ENCODE assay signal across 8 mouse cellular contexts in genomic region chr13:30548835-30549234, GRCm38 (mm10). TPM values are rescaled to one million over a fixed set of nuclear protein-coding genes. Genes with fewer than 3 reads are reported as not detected.
DNase-seq lines count a peak whose midpoint lies in the region; ATAC-seq and TF ChIP-seq lines count a peak whose summit lies in the region.

No protein-coding gene starts in this region.

- TF ChIP-seq POLR2A in liver, adult 2 months (IDR thresholded peaks at IDR 0.05; ENCODE audit: extremely low read depth, insufficient read depth, low read length): no peak
- no peak for TF ChIP-seq POLR2A in olfactory bulb, adult 2 months (IDR thresholded peaks at IDR 0.05; ENCODE audit: insufficient read depth, low read depth, low read length)

- no peak overlapping the region for H3K4me2 ChIP-seq in midbrain, embryonic 14.5 days (ENCODE audit: low read length)
- H3K4me2 ChIP-seq in midbrain, embryonic 16.5 days (ENCODE audit: low read length): no peak overlapping the region

- peaks cover 10% of the 10 kb centered on the region; the same call in 1 of the 2 replicates for H3K79me2 ChIP-seq in liver, adult 2 months (ENCODE audit: control insufficient read depth, insufficient read depth, low read length)

- peak; percentile 78 for TF ChIP-seq CTCF in liver, adult 2 months (IDR thresholded peaks at IDR 0.05; ENCODE audit: low read depth, low read length)
- TF ChIP-seq CTCF in olfactory bulb, adult 2 months (IDR thresholded peaks at IDR 0.05; ENCODE audit: insufficient read depth, low read depth, low read length): peak; percentile 47

- no peaks in the 10 kb centered on the region for H3K36me3 ChIP-seq in midbrain, embryonic 14.5 days (ENCODE audit: control insufficient read depth, insufficient read depth, low read length)
- no peaks in the 10 kb centered on the region for H3K36me3 ChIP-seq in midbrain, embryonic 16.5 days (ENCODE audit: control insufficient read depth, insufficient read depth, low read length)
- H3K36me3 ChIP-seq in liver, adult 2 months (ENCODE audit: control insufficient read depth, insufficient read depth, low read length): no peaks in the 10 kb centered on the region

- no peak overlapping the region for H3K27ac ChIP-seq in midbrain, embryonic 14.5 days (replicated peaks; ENCODE audit: low read depth, low read length)
- H3K27ac ChIP-seq in midbrain, embryonic 16.5 days (ENCODE audit: low read length): no peak overlapping the region
- no peak overlapping the region for H3K27ac ChIP-seq in liver, adult 2 months (replicated peaks; ENCODE audit: insufficient read depth, low read depth, low read length)
- no peak overlapping the region for H3K27ac ChIP-seq in olfactory bulb, adult 2 months (ENCODE audit: insufficient read depth, low read depth, low read length)

- peaks cover 10% of the 10 kb centered on the region for H3K4me1 ChIP-seq in midbrain, embryonic 14.5 days (ENCODE audit: control insufficient read depth, insufficient read depth, low read length)
- H3K4me1 ChIP-seq in midbrain, embryonic 16.5 days (ENCODE audit: control insufficient read depth, insufficient read depth, low read length): peaks cover 12% of the 10 kb centered on the region
- H3K4me1 ChIP-seq in liver, adult 2 months (ENCODE audit: control insufficient read depth, insufficient read depth, low read length): peaks cover 2% of the 10 kb centered on the region; the same call in 1 of the 2 replicates
- no peaks in the 10 kb centered on the region for H3K4me1 ChIP-seq in olfactory bulb, adult 2 months (ENCODE audit: control insufficient read depth, insufficient read depth, low read length)

- no peaks in the 10 kb centered on the region for H3K27me3 ChIP-seq in midbrain, embryonic 14.5 days (ENCODE audit: control insufficient read depth, insufficient read depth, low read length)
- H3K27me3 ChIP-seq in midbrain, embryonic 16.5 days (ENCODE audit: control insufficient read depth, insufficient read depth, low read depth, low read length): no peaks in the 10 kb centered on the region
- H3K27me3 ChIP-seq in liver, adult 2 months (ENCODE audit: control insufficient read depth, insufficient read depth, low read length): no peaks in the 10 kb centered on the region

- no peak overlapping the region for H3K9ac ChIP-seq in midbrain, embryonic 14.5 days (replicated peaks; ENCODE audit: low read length)
- no peak overlapping the region for H3K9ac ChIP-seq in midbrain, embryonic 16.5 days (ENCODE audit: low read depth, low read length)
- H3K9ac ChIP-seq in liver, adult 2 months (ENCODE audit: low read depth, low read length): no peak overlapping the region

- WGBS in midbrain, embryonic 14.5 days: 14% methylated on average over 2 of the region's 2 CpGs
- 19% methylated on average over 2 of the region's 2 CpGs for WGBS in midbrain, embryonic 16.5 days
- 4% methylated on average over 2 of the region's 2 CpGs for WGBS in liver, adult 2 months
- 27% methylated on average over 2 of the region's 2 CpGs for WGBS in olfactory bulb, adult 2 months

- no peak for ATAC-seq in midbrain, embryonic 14.5 days (ENCODE audit: low FRiP score, low TSS enrichment)
- no peak for ATAC-seq in midbrain, embryonic 16.5 days

- DNase-seq in midbrain, embryonic 14.5 days: peak; percentile 83
- DNase-seq in c-Kit-positive CD71-positive TER-119-positive erythroid progenitor cells, embryonic 14.5 days (ENCODE audit: low spot score): peak; percentile 84
- peak; percentile 35 to 74 for DNase-seq in frontal cortex, postnatal 14 days (ENCODE audit: low spot score in 2 of 2)
- peak; percentile 73 to 90 for DNase-seq in kidney, adult 8-10 months
- DNase-seq in liver, adult 2 months (ENCODE audit: extremely low read depth, low read depth, low spot score): peak; percentile 77
- peak; percentile 29 to 51 for DNase-seq in thymus, adult 18-20 months

- H3K4me3 ChIP-seq in midbrain, embryonic 14.5 days (replicated peaks; ENCODE audit: low read depth, low read length): no peak overlapping the region
- H3K4me3 ChIP-seq in midbrain, embryonic 16.5 days (ENCODE audit: low read depth, low read length): no peak overlapping the region
- H3K4me3 ChIP-seq in liver, adult 2 months (ENCODE audit: insufficient read depth, low read depth, low read length): no peak overlapping the region
- H3K4me3 ChIP-seq in olfactory bulb, adult 2 months (ENCODE audit: insufficient read depth, low read depth, low read length): no peak overlapping the region

- no peaks in the 10 kb centered on the region for H3K9me3 ChIP-seq in midbrain, embryonic 14.5 days (ENCODE audit: control insufficient read depth, low read length)
- H3K9me3 ChIP-seq in midbrain, embryonic 16.5 days (replicated peaks; ENCODE audit: control insufficient read depth, low read length, poor library complexity, severe bottlenecking): no peaks in the 10 kb centered on the region

RNA-seq across cellular contexts. Expression of gene Uqcrfs1, which starts 3.7 kb away (rescaled TPM):
- 302 TPM in 2 replicates for polyA plus RNA-seq in midbrain, embryonic 14.5 days (2014; fragmentation: Nextera tagmentation; extraction: Ambion mirVana)
- 270 and 283 TPM in 2 replicates for polyA plus RNA-seq in midbrain, embryonic 16.5 days (2015; fragmentation: Nextera tagmentation; extraction: Ambion mirVana)
- 252 and 272 TPM in 2 replicates for total RNA-seq in liver, adult 2 months (2014; rRNA removed)
- polyA plus RNA-seq in liver, adult 2 months (2012; rRNA removed): 278 and 314 TPM in 2 replicates
- polyA plus RNA-seq in olfactory bulb, adult 2 months (2012; ENCODE audit: insufficient read depth, insufficient read length, low replicate concordance, missing spikeins): not detected in 2 replicates
